Comparison of ENCODE assay signal across 19 mouse cellular contexts in genomic region chr15:83842915-83843789, GRCm38 (mm10).
DNase-seq lines count a peak whose midpoint lies in the region; ATAC-seq and TF ChIP-seq lines count a peak whose summit lies in the region.
"Had no signal": no experiment of that assay in that cellular context is flagged by ENCODE, and none has a peak within 500 bp of the region (broad histone marks: within the 10 kb centered on the region; RNA-seq: fewer than 3 reads in every experiment).

No protein-coding gene starts in this region.

- no peaks in the 10 kb centered on the region for H3K9me3 ChIP-seq in neural tube, embryonic 13.5 days
- H3K9me3 ChIP-seq in forebrain, postnatal 0 days (ENCODE audit: low read length), result no peaks in the 10 kb centered on the region
- H3K9me3 ChIP-seq: embryonic facial prominence, embryonic 12.5 days; heart, embryonic 12.5 days; liver, embryonic 12.5 days; megakaryocyte, embryonic 14.5 days had no signal

- intact Hi-C loops in gastrocnemius, postnatal 36 days (cut with DNase I), result no loop called here

- H3K27ac ChIP-seq in neural tube, embryonic 13.5 days (replicated peaks), result peak overlapping the region; percentile 28; the same call in 1 of the 2 replicates
- H3K27ac ChIP-seq in forebrain, postnatal 0 days (ENCODE audit: low read depth, low read length), result peak overlapping the region; percentile 90
- H3K27ac ChIP-seq: embryonic facial prominence, embryonic 12.5 days; liver, embryonic 12.5 days had no signal

- 34% methylated on average over 22 of the region's 22 CpGs for WGBS in neural tube, embryonic 13.5 days
- 17% methylated on average over 22 of the region's 22 CpGs for WGBS in forebrain, postnatal 0 days

- peaks cover 4% of the 10 kb centered on the region; the same call in 1 of the 2 replicates for H3K27me3 ChIP-seq in neural tube, embryonic 13.5 days
- no peaks in the 10 kb centered on the region for H3K27me3 ChIP-seq in forebrain, postnatal 0 days (ENCODE audit: insufficient read depth, low read length)
- H3K27me3 ChIP-seq: liver, embryonic 12.5 days had no signal

- no peaks in the 10 kb centered on the region for H3K36me3 ChIP-seq in neural tube, embryonic 13.5 days
- peaks cover 6% of the 10 kb centered on the region; the same call in 1 of the 2 replicates for H3K36me3 ChIP-seq in forebrain, postnatal 0 days (ENCODE audit: insufficient read depth)
- H3K36me3 ChIP-seq: embryonic facial prominence, embryonic 12.5 days; heart, embryonic 12.5 days; liver, embryonic 12.5 days had no signal

- no peak for ATAC-seq in neural tube, embryonic 13.5 days (ENCODE audit: low read depth)
- peak; percentile 47 for ATAC-seq in forebrain, postnatal 0 days
- ATAC-seq: intestine, postnatal 0 days; liver, embryonic 12.5 days had no signal

- DNase-seq in cerebellum, postnatal 10 days, result peak; percentile 50 to 65
- no peak for DNase-seq in cerebellum, adult 11-12 months
- DNase-seq in neural tube, embryonic 10.5 days (ENCODE audit: extremely low spot score, low spot score), result no peak
- DNase-seq in forebrain, postnatal 0 days, result peak; percentile 72
- DNase-seq in retina, embryonic 14.5 days (ENCODE audit: low spot score), result peak; percentile 35
- no peak for DNase-seq in gastrocnemius, postnatal 36 days
- no peak for DNase-seq in frontal cortex, postnatal 25 days (ENCODE audit: low spot score in 2 of 2)
- DNase-seq: adrenal gland, postnatal 14 days; gastrocnemius, postnatal 14 days; heart, postnatal 36 days; kidney, postnatal 10 days; layer of hippocampus, adult 9-11 months; thymus, postnatal 36 days had no signal

- H3K4me1 ChIP-seq in neural tube, embryonic 13.5 days (replicated peaks), result peaks cover 55% of the 10 kb centered on the region
- H3K4me1 ChIP-seq in forebrain, postnatal 0 days (ENCODE audit: insufficient read depth), result peaks cover 62% of the 10 kb centered on the region
- H3K4me1 ChIP-seq: megakaryocyte, embryonic 14.5 days had no signal

- TF ChIP-seq CTCF in forebrain, postnatal 0 days (IDR thresholded peaks at IDR 0.05; ENCODE audit: low read depth), result no peak

- no peak overlapping the region for H3K4me3 ChIP-seq in neural tube, embryonic 13.5 days
- no peak overlapping the region for H3K4me3 ChIP-seq in forebrain, postnatal 0 days (ENCODE audit: low read depth, low read length)
- H3K4me3 ChIP-seq: embryonic facial prominence, embryonic 12.5 days; heart, embryonic 12.5 days; liver, embryonic 12.5 days; megakaryocyte, embryonic 14.5 days had no signal

- no peak overlapping the region for H3K9ac ChIP-seq in neural tube, embryonic 13.5 days
- H3K9ac ChIP-seq in forebrain, postnatal 0 days, result peak overlapping the region; percentile 35; the same call in 1 of the 2 replicates
- H3K9ac ChIP-seq: embryonic facial prominence, embryonic 12.5 days; heart, embryonic 12.5 days; liver, embryonic 12.5 days had no signal

- H3K4me2 ChIP-seq in neural tube, embryonic 13.5 days, result no peak overlapping the region
- H3K4me2 ChIP-seq in forebrain, postnatal 0 days (ENCODE audit: low read depth), result peak overlapping the region; percentile 23
- H3K4me2 ChIP-seq: embryonic facial prominence, embryonic 12.5 days; heart, embryonic 12.5 days; liver, embryonic 12.5 days had no signal

Comparison
In these comparisons a context has a peak if more than half of its experiments do, and no peak if none do; other contexts are left out.
1. DNase-seq: peak in cerebellum, postnatal 10 days (2 of 2), forebrain, postnatal 0 days (single experiment) and retina, embryonic 14.5 days (single experiment); none in cerebellum, adult 11-12 months (single experiment), neural tube, embryonic 10.5 days (single experiment), gastrocnemius, postnatal 36 days (0 of 2) and frontal cortex, postnatal 25 days (0 of 2).